Mouse (Mus musculus) kidney, embryonic 16.5 days (tissue): ENCODE results near the gene Slc31a1. TPM values are rescaled to one million over a fixed set of nuclear protein-coding genes. Genes with fewer than 3 reads are reported as not detected.
A peak's percentile ranks its signal among the peaks of the same experiment; 100 is the strongest.

ENCODE experiments used
- ATAC-seq: fragments of 200-750 bp; cut with Nextera tagmentation; 2 replicates; pipeline ENCODE4 v1.8.0; 2017; ENCODE audit warnings: moderate TSS enrichment; ENCODE audit not compliant: low FRiP score, low TSS enrichment
- H3K27ac ChIP-seq: fragments of 300-500 bp; sonication (generic); 2 replicates; pipeline ENCODE4 v1.5.1; 2014; ENCODE audit warnings: low read length
- H3K27me3 ChIP-seq: fragments of 300-500 bp; sonication (generic); 2 replicates; pipeline ENCODE4 v1.6.1; 2014; ENCODE audit warnings: low read length, control low read depth, mixed read lengths; ENCODE audit not compliant: insufficient read depth
- H3K36me3 ChIP-seq: fragments of 300-500 bp; sonication (generic); 2 replicates; pipeline ENCODE4 v1.6.1; 2014; ENCODE audit warnings: low read length, control low read depth, mixed read lengths; ENCODE audit not compliant: insufficient read depth
- H3K4me1 ChIP-seq: fragments of 300-500 bp; sonication (generic); 2 replicates; pipeline ENCODE4 v1.6.1; 2014; ENCODE audit warnings: low read length, control low read depth, mixed read lengths; ENCODE audit not compliant: insufficient read depth
- H3K4me2 ChIP-seq: fragments of 300-500 bp; sonication (generic); replicated peaks from 2 replicates; pipeline ENCODE4 v1.6.1; 2014; ENCODE audit warnings: low read depth, low read length
- H3K4me3 ChIP-seq: fragments of 300-500 bp; sonication (generic); 2 replicates; pipeline ENCODE4 v1.5.1; 2014; ENCODE audit warnings: mild to moderate bottlenecking, low read length
- H3K9ac ChIP-seq: fragments of 300-500 bp; sonication (generic); replicated peaks from 2 replicates; pipeline ENCODE4 v1.6.1; 2014; ENCODE audit warnings: low read length
- H3K9me3 ChIP-seq: fragments of 300-500 bp; sonication (generic); 2 replicates; pipeline ENCODE4 v1.6.1; 2016; ENCODE audit warnings: low read length, control low read depth
- WGBS: fragments of 180-500 bp; shearing (Covaris S2); extraction: QIAGEN DNeasy Blood & Tissue Kit; methylation state at CpG from one replicate; pipeline ENCODE4 v1.1.7; 2014; 5-methylcytosine and 5-hydroxymethylcytosine counted together
- polyA plus RNA-seq: library from polyadenylated mRNA; unstranded; fragments of >200 nt; fragmentation: Nextera tagmentation; extraction: Ambion mirVana; gene quantifications from 2 replicates; pipeline ENCODE4 v1.2.1, GENCODE M21; 2015

Gene Slc31a1
- polyA plus RNA-seq, 1 experiment from 2014 or later, result 61.2 TPM

DNA sequence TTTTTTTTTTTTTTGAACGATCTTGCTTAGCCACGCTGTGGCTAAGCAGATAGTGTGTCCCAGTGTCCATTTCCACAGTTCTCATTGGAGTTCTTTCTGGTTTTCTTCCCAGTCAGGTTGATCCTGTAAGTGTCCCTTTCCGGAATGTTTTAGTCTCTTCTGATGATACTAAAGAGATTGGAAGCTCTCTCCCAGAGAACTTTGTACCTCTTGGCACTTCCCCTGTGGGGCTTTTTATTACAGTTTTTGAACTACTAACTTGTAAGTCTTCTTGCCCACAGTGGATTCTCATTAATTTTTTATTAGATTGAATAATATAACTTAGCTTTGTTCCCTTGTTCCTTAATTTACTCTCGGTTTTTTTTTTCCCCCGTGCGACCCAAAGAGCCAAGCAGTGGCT is 1.0 kb downstream of the Slc31a1 start:
- Histone ChIP-seq H3K9me3 (no peaks in the 10 kb centered on the region), H3K9ac (peak overlapping the region; percentile 82), H3K27me3 (no peaks in the 10 kb centered on the region), H3K36me3 (0 out of 2 replicates have a peak, but pooled peaks cover 3% of the 10 kb centered on the region), H3K27ac (0 out of 2 replicates have a peak overlapping the region, but pooled peaks have one; percentile 8), H3K4me2 (peak overlapping the region; percentile 79), H3K4me3 (peak overlapping the region; percentile 76), H3K4me1 (peaks cover 28% of the 10 kb centered on the region)
- ATAC-seq, result no peak
- WGBS, result 39% methylated on average over 6 of the region's 6 CpGs

- 0 out of 2 replicates have a peak, but pooled peaks cover 3% of the 10 kb centered on the region for H3K36me3 ChIP-seq
- H3K9me3 ChIP-seq, result no peaks in the 10 kb centered on the region
- peak overlapping the region; percentile 76 for H3K4me3 ChIP-seq
- H3K4me1 ChIP-seq, result peaks cover 28% of the 10 kb centered on the region
- H3K9ac ChIP-seq, result peak overlapping the region; percentile 33; the same call in 1 of the 2 replicates
- no peak overlapping the region for H3K27ac ChIP-seq
- peak overlapping the region; percentile 79 for H3K4me2 ChIP-seq
- no peaks in the 10 kb centered on the region for H3K27me3 ChIP-seq
- WGBS, result 90% methylated on average over 1 of the region's 1 CpGs
- no peak for ATAC-seq
Observed at GRCm38 (mm10) chr4:62361997-62362396, 1.5 kb downstream of the Slc31a1 start.

GRCm38 (mm10) chr4:62362437-62362836 is 1.9 kb downstream of the Slc31a1 start:
- no peak overlapping the region for H3K9ac ChIP-seq
- H3K27me3 ChIP-seq, result no peaks in the 10 kb centered on the region
- H3K4me1 ChIP-seq, result peaks cover 28% of the 10 kb centered on the region
- 0 out of 2 replicates have a peak, but pooled peaks cover 3% of the 10 kb centered on the region for H3K36me3 ChIP-seq
- no peaks in the 10 kb centered on the region for H3K9me3 ChIP-seq
- H3K4me2 ChIP-seq, result no peak overlapping the region
- no peak overlapping the region for H3K4me3 ChIP-seq
- H3K27ac ChIP-seq, result no peak overlapping the region
- 74% methylated on average over 2 of the region's 2 CpGs for WGBS
- ATAC-seq, result no peak

DNA sequence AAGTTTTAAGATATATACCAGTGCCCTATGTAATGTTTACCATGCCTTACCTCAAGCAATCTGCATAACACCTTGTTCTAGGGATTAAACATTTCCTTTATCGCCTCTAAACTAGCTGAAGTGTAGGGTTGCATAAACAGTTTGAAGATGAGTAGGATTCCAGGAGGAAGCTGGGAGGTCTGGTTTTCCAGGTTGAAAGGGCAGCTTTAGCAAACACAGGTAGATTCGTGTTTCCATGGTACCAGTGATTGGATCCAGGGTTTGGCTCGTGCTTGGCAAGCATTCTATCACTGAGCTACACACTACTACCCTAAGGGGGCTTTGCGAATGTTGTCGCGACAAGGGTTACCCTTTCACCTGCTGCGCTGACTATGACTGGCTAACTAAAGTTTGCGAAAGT is 3.8 kb downstream of the Slc31a1 start:
- Histone ChIP-seq H3K36me3 (no peaks in the 10 kb centered on the region), H3K27me3 (no peaks in the 10 kb centered on the region), H3K9me3 (no peaks in the 10 kb centered on the region), H3K4me3 (no peak overlapping the region), H3K4me2 (no peak overlapping the region), H3K9ac (no peak overlapping the region), H3K4me1 (peaks cover 23% of the 10 kb centered on the region), H3K27ac (no peak overlapping the region)
- WGBS, result 84% methylated on average over 8 of the region's 8 CpGs
- ATAC-seq, result no peak

DNA sequence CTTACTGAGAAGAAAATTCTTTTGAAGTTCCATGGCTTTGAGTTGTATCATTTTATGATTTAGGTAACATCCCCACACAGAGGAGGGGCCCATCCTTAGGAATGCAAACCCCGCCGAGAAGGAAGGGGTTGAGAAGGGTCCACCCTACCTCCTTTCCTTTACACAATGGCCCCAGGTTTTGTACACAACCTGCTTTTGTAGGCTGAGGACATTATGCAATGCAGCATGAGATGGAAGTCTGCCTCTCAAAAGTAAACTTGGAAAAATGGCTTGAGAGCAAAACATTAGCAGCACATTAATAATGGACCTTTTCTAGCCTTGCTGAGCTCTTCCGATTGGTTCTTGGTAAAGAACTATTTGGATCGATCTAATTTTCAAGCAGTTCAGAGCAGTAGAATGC is 5.8 kb downstream of the Slc31a1 start:
- WGBS, result 68% methylated on average over 4 of the region's 4 CpGs
- ATAC-seq, result no peak
- H3K36me3 ChIP-seq, result no peaks in the 10 kb centered on the region

DNA sequence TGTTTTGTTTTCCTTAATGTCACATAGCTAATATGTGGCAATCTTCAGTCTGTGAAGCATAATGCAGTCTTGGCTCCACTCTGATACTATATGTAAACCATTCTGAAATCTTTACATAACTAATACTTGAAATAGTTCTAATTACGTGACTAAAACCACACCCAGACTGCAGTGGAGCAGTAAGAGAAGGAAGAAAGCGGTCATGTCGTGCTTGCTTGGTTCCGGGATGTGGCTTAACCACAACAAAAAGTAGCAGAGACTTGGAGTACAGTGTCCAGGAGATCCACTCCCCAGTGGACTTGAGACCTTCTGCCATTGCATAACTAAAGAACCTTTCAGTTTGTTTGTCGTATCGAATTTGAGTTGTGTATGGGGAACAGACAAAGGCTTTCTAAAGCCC is 7.1 kb downstream of the Slc31a1 start:
- ATAC-seq, result no peak

More for the DNA sequence above, 5.8 kb downstream of the Slc31a1 start:
- no peak overlapping the region for H3K9ac ChIP-seq
- no peak overlapping the region for H3K27ac ChIP-seq
- H3K4me2 ChIP-seq, result no peak overlapping the region
- no peaks in the 10 kb centered on the region for H3K27me3 ChIP-seq
- peaks cover 18% of the 10 kb centered on the region for H3K4me1 ChIP-seq
- no peaks in the 10 kb centered on the region for H3K9me3 ChIP-seq
- no peak overlapping the region for H3K4me3 ChIP-seq

DNA sequence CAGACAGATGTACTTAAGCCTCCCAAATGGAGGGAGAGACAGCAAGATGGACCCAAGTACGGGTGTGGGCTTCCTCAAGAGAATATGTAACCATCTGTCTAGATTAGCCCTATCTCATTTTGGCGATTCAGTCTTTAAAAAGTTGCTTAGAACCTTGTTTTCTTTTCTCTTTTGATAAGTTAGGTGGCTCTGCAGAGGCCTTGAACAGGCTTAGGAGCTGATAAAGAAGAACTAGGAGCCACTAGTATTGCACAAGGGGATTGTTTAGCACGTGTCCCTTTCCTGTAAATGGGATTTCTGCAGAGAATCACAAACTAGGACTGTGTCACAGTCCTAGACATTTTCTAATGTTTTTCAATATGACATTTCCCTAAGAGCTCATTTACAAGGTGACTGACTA is 8.6 kb downstream of the Slc31a1 start:
- Histone ChIP-seq H3K36me3 (no peaks in the 10 kb centered on the region), H3K27me3 (no peaks in the 10 kb centered on the region), H3K9me3 (no peaks in the 10 kb centered on the region), H3K4me1 (peaks cover 8% of the 10 kb centered on the region; the same call in 1 of the 2 replicates), H3K4me3 (no peak overlapping the region), H3K27ac (no peak overlapping the region), H3K4me2 (no peak overlapping the region), H3K9ac (no peak overlapping the region)
- ATAC-seq, result no peak
- 80% methylated on average over 3 of the region's 3 CpGs for WGBS

More for the DNA sequence above, 7.1 kb downstream of the Slc31a1 start:
- Histone ChIP-seq H3K27me3 (no peaks in the 10 kb centered on the region), H3K27ac (no peak overlapping the region), H3K4me1 (peaks cover 5% of the 10 kb centered on the region; the same call in 1 of the 2 replicates), H3K4me2 (no peak overlapping the region), H3K36me3 (no peaks in the 10 kb centered on the region), H3K9me3 (no peaks in the 10 kb centered on the region), H3K4me3 (no peak overlapping the region), H3K9ac (no peak overlapping the region)
- WGBS, result 84% methylated on average over 6 of the region's 6 CpGs

DNA sequence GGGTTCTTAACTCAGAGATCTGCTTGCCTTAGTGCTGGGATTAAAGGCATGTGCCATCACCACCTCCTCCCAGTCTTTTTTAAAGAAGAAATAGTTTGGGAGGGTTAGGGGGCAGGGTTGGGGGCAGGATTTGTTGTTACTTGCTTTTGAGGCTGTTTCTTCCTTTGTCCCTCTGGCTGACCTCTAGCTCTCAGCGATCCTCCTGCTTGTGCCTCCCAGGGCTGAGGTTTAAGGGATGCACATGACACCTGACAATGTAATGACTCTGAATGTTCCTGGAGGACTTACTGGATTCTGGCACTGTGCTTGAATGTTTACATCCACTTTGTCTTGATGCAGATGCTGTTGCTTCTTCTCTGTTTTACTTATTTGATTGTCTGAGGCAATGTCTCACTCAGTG is 11.9 kb downstream of the Slc31a1 start:
- Histone ChIP-seq H3K27me3 (no peaks in the 10 kb centered on the region), H3K4me3 (no peak overlapping the region), H3K9me3 (no peaks in the 10 kb centered on the region), H3K27ac (no peak overlapping the region), H3K4me1 (peaks cover 4% of the 10 kb centered on the region; the same call in 1 of the 2 replicates), H3K9ac (no peak overlapping the region), H3K4me2 (no peak overlapping the region), H3K36me3 (no peaks in the 10 kb centered on the region)
- no peak for ATAC-seq
- WGBS, result 32% methylated on average over 1 of the region's 1 CpGs

- no peaks in the 10 kb centered on the region for H3K9me3 ChIP-seq
- ATAC-seq, result no peak
- WGBS, result 84% methylated on average over 9 of the region's 9 CpGs
- H3K4me2 ChIP-seq, result no peak overlapping the region
- H3K36me3 ChIP-seq, result no peaks in the 10 kb centered on the region
- no peak overlapping the region for H3K4me3 ChIP-seq
- no peak overlapping the region for H3K9ac ChIP-seq
- H3K4me1 ChIP-seq, result peaks cover 4% of the 10 kb centered on the region; the same call in 1 of the 2 replicates
- H3K27ac ChIP-seq, result no peak overlapping the region
- no peaks in the 10 kb centered on the region for H3K27me3 ChIP-seq
Observed at GRCm38 (mm10) chr4:62372818-62373520, 12.4 kb downstream of the Slc31a1 start.

DNA sequence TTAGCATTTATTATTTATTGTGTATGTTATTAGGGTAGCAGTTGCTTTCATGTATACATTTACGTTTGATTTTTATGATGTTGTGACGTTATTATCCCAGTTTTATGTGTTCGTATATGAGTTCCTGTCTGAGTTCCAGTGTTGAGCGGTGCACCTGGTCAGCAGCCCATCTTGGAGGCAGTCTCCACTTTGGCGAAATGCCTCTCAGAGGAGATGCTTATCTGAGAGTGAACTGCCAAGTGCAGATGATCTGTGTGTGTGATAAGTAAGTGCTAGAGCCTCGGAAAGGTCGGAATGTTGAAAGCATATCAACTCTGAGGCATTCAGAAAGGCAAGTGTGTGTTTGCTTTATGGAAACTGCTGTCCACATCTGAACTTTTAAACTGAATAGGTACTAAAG is 13.1 kb downstream of the Slc31a1 start:
- H3K4me3 ChIP-seq, result no peak overlapping the region
- WGBS, result 62% methylated on average over 7 of the region's 7 CpGs

More for the DNA sequence above, 13.1 kb downstream of the Slc31a1 start:
- H3K4me2 ChIP-seq, result no peak overlapping the region
- no peaks in the 10 kb centered on the region for H3K9me3 ChIP-seq
- H3K27ac ChIP-seq, result no peak overlapping the region
- H3K9ac ChIP-seq, result no peak overlapping the region
- peaks cover 4% of the 10 kb centered on the region; the same call in 1 of the 2 replicates for H3K4me1 ChIP-seq
- no peaks in the 10 kb centered on the region for H3K27me3 ChIP-seq
- ATAC-seq, result no peak
- no peaks in the 10 kb centered on the region for H3K36me3 ChIP-seq
